Mouse (Mus musculus) olfactory bulb, adult 2 months (tissue): ENCODE measurements around the gene Zcchc10.

ENCODE experiments used
- CTCF ChIP-seq: fragments of 200-500 bp; IDR thresholded peaks from 2 replicates; pipeline ENCODE4 v1.5.1; 2012; ENCODE audit warnings: low read depth, mild to moderate bottlenecking, low read length, moderate library complexity; ENCODE audit not compliant: insufficient read depth
- POLR2A ChIP-seq: fragments of 200-500 bp; IDR thresholded peaks from 2 replicates; pipeline ENCODE4 v1.6.1; 2012; ENCODE audit warnings: mild to moderate bottlenecking, low read depth, low read length, moderate library complexity; ENCODE audit not compliant: insufficient read depth

GRCm38 (mm10) chr11:53316996-53317395, 7.5 kb upstream of the Zcchc10 start:
- no peak for TF ChIP-seq POLR2A
- no peak for TF ChIP-seq CTCF
